ENCODE assay signal across 9 mouse cellular contexts in genomic region chr1:37479074-37479473, GRCm38 (mm10). TPM values are rescaled to one million over a fixed set of nuclear protein-coding genes. Genes with fewer than 3 reads are reported as not detected.
DNase-seq lines count a peak whose midpoint lies in the region; ATAC-seq and TF ChIP-seq lines count a peak whose summit lies in the region.
"Had no signal": no experiment of that assay in that cellular context is flagged by ENCODE, and none has a peak within 500 bp of the region (broad histone marks: within the 10 kb centered on the region; RNA-seq: fewer than 3 reads in every experiment).

No protein-coding gene starts in this region.

- H3K4me2 ChIP-seq in heart, embryonic 15.5 days, result peak overlapping the region; percentile 51; the same call in 1 of the 2 replicates
- H3K4me2 ChIP-seq in liver, postnatal 0 days (ENCODE audit: low read depth, low read length), result peak overlapping the region; percentile 68

- ATAC-seq in heart, embryonic 15.5 days (replicated peaks; ENCODE audit: insufficient number of reproducible peaks, insufficient read depth, low FRiP score, low read depth), result no peak
- ATAC-seq in liver, postnatal 0 days, result peak; percentile 74
- no peak; the same call in 1 of the 2 replicates for ATAC-seq in frontal cortex, adult (ENCODE audit: low TSS enrichment)

- H3K36me3 ChIP-seq in heart, embryonic 15.5 days, result peaks cover 4% of the 10 kb centered on the region; the same call in 1 of the 2 replicates
- no peaks in the 10 kb centered on the region for H3K36me3 ChIP-seq in liver, postnatal 0 days (replicated peaks; ENCODE audit: insufficient read depth, low read length)

- no peak overlapping the region for H3K4me3 ChIP-seq in heart, embryonic 15.5 days
- H3K4me3 ChIP-seq in bone marrow, adult 2 months (replicated peaks; ENCODE audit: control insufficient read depth, low read depth, low read length), result no peak overlapping the region
- H3K4me3 ChIP-seq in liver, postnatal 0 days (ENCODE audit: low read depth, low read length), result peak overlapping the region; percentile 41; the same call in 1 of the 2 replicates
- H3K4me3 ChIP-seq: myocyte had no signal

- peaks cover 15% of the 10 kb centered on the region for H3K4me1 ChIP-seq in heart, embryonic 15.5 days (replicated peaks)
- peaks cover 6% of the 10 kb centered on the region for H3K4me1 ChIP-seq in bone marrow, adult 2 months (ENCODE audit: control insufficient read depth, insufficient read depth, low read length)
- peaks cover 30% of the 10 kb centered on the region for H3K4me1 ChIP-seq in liver, postnatal 0 days (ENCODE audit: insufficient read depth)

- TF ChIP-seq EP300 in liver, postnatal 0 days (IDR thresholded peaks at IDR 0.05; ENCODE audit: low read depth), result peak; percentile 34; the same call in 1 of the 2 replicates

- DNase-seq in heart, adult 8-10 months (ENCODE audit: low spot score), result no peak
- DNase-seq in B cell, adult 2 months, result peak; percentile 61 to 65
- DNase-seq in liver, postnatal 0 days, result peak; percentile 72
- peak; percentile 83 for DNase-seq in thymus, postnatal 0 days (ENCODE audit: low spot score)
- no peak for DNase-seq in urinary bladder, postnatal 25 days (ENCODE audit: low spot score)

- no peaks in the 10 kb centered on the region for H3K27me3 ChIP-seq in heart, embryonic 15.5 days
- H3K27me3 ChIP-seq in liver, postnatal 0 days (ENCODE audit: insufficient read depth, low read length), result no peaks in the 10 kb centered on the region

- TF ChIP-seq CTCF in bone marrow, adult 2 months (IDR thresholded peaks at IDR 0.05; ENCODE audit: control insufficient read depth, insufficient read depth, low read length), result peak; percentile 67
- peak; percentile 82 for TF ChIP-seq CTCF in liver, postnatal 0 days (IDR thresholded peaks at IDR 0.05; ENCODE audit: low read depth)

- TF ChIP-seq POLR2A in bone marrow, adult 2 months (IDR thresholded peaks at IDR 0.05; ENCODE audit: borderline replicate concordance, control insufficient read depth, low read depth, low read length), result no peak

- no peaks in the 10 kb centered on the region for H3K9me3 ChIP-seq in heart, embryonic 15.5 days (replicated peaks)
- H3K9me3 ChIP-seq in liver, postnatal 0 days (ENCODE audit: low read length), result no peaks in the 10 kb centered on the region

- no peak overlapping the region for H3K9ac ChIP-seq in heart, embryonic 15.5 days
- no peak overlapping the region; the same call in 1 of the 2 replicates for H3K9ac ChIP-seq in liver, postnatal 0 days (replicated peaks)

- peak overlapping the region; percentile 52; the same call in 1 of the 2 replicates for H3K27ac ChIP-seq in heart, embryonic 15.5 days
- H3K27ac ChIP-seq in bone marrow, adult 2 months (ENCODE audit: control insufficient read depth, insufficient read depth, low read depth, low read length, poor library complexity), result no peak overlapping the region
- H3K27ac ChIP-seq in liver, postnatal 0 days (ENCODE audit: low read depth), result peak overlapping the region; percentile 74

- WGBS in heart, embryonic 15.5 days, result 67% methylated on average over 9 of the region's 9 CpGs
- WGBS in bone marrow, adult 2 months, result 14% methylated on average over 9 of the region's 9 CpGs
- WGBS in liver, postnatal 0 days (ENCODE audit: insufficient replicate concordance), result 39% methylated on average over 9 of the region's 9 CpGs

RNA-seq across cellular contexts. Expression of gene Unc50, which starts 49.1 kb away (rescaled TPM):
- polyA plus RNA-seq in heart, embryonic 15.5 days (2015; fragmentation: Nextera tagmentation; extraction: Ambion mirVana), result 77.2 and 81.4 TPM in 2 replicates
- total RNA-seq in heart, adult 8-10 months (2022), result 10 to 100 TPM; 24.8 to 29.3 (median 28.3) TPM
- 9.5 and 22.8 TPM in 2 replicates for polyA plus RNA-seq in bone marrow, adult 2 months (2011; ENCODE audit: insufficient read depth, insufficient read length, low replicate concordance, missing spikeins)
- polyA plus RNA-seq in liver, postnatal 0 days (2015; fragmentation: Nextera tagmentation; extraction: Ambion mirVana), result 77.0 and 78.6 TPM in 2 replicates
- polyA plus RNA-seq in thymus, postnatal 0 days (2015; fragmentation: Nextera tagmentation; extraction: Ambion mirVana), result 132 and 135 TPM in 2 replicates

RNA-seq across cellular contexts. Expression of gene Coa5, which starts 49.2 kb away (rescaled TPM):
- 54.0 and 59.2 TPM in 2 replicates for polyA plus RNA-seq in heart, embryonic 15.5 days (2015; fragmentation: Nextera tagmentation; extraction: Ambion mirVana)
- 100 to 1,000 TPM in 3 of 4 experiments, 10 to 100 TPM in 1; 99.9 to 124 (median 112) TPM for total RNA-seq in heart, adult 8-10 months (2022)
- 26.6 and 28.4 TPM in 2 replicates for polyA plus RNA-seq in bone marrow, adult 2 months (2011; ENCODE audit: insufficient read depth, insufficient read length, low replicate concordance, missing spikeins)
- polyA plus RNA-seq in liver, postnatal 0 days (2015; fragmentation: Nextera tagmentation; extraction: Ambion mirVana), result 19.6 and 23.0 TPM in 2 replicates
- 37.7 and 38.4 TPM in 2 replicates for polyA plus RNA-seq in thymus, postnatal 0 days (2015; fragmentation: Nextera tagmentation; extraction: Ambion mirVana)

Comparison
In these comparisons a context has a peak if more than half of its experiments do, and no peak if none do; other contexts are left out.
1. DNase-seq: peak in B cell, adult 2 months (2 of 2), liver, postnatal 0 days (single experiment) and thymus, postnatal 0 days (single experiment); none in heart, adult 8-10 months (single experiment) and urinary bladder, postnatal 25 days (single experiment).